Comparison of ENCODE assay signal across 20 mouse cellular contexts in genomic region chr10:55424943-55425342, GRCm38 (mm10).
DNase-seq lines count a peak whose midpoint lies in the region; ATAC-seq and TF ChIP-seq lines count a peak whose summit lies in the region.
"Had no signal": no experiment of that assay in that cellular context is flagged by ENCODE, and none has a peak within 500 bp of the region (broad histone marks: within the 10 kb centered on the region; RNA-seq: fewer than 3 reads in every experiment).

No protein-coding gene starts in this region.

- no peak overlapping the region for H3ac ChIP-seq in C2C12 (ENCODE audit: control insufficient read depth, insufficient read length, low read depth)

- no peak for DNase-seq in heart, adult 8-10 months (ENCODE audit: low spot score)
- DNase-seq in limb, embryonic 14.5 days (ENCODE audit: low spot score): peak; percentile 26
- DNase-seq in limb, embryonic 10.5 days (ENCODE audit: low spot score): no peak
- no peak for DNase-seq in layer of hippocampus, adult 9-10 months (ENCODE audit: low spot score)
- DNase-seq: adrenal gland, postnatal 10 days; B cell, adult 2 months; cerebellum, adult 11 months; cerebellum, adult 8-10 months; cerebellum, postnatal 14 days; embryo, embryonic 11 days; gastrocnemius, postnatal 10 days; heart, adult 2 months had no signal

- no peak overlapping the region for H3K9ac ChIP-seq in heart, embryonic 16.5 days (ENCODE audit: low read length)
- H3K9ac ChIP-seq in limb, embryonic 14.5 days (ENCODE audit: low read depth, low read length, severe bottlenecking): no peak overlapping the region
- H3K9ac ChIP-seq: embryonic facial prominence, embryonic 12.5 days; forebrain, embryonic 12.5 days; hindbrain, embryonic 15.5 days had no signal

- H3K27ac ChIP-seq in heart, embryonic 16.5 days (ENCODE audit: low read length): no peak overlapping the region
- no peak overlapping the region for H3K27ac ChIP-seq in limb, embryonic 14.5 days (replicated peaks; ENCODE audit: low read depth, low read length)
- no peak overlapping the region for H3K27ac ChIP-seq in limb, embryonic 10.5 days
- H3K27ac ChIP-seq: embryonic facial prominence, embryonic 12.5 days; forebrain, embryonic 12.5 days; heart, adult 2 months; hindbrain, embryonic 10.5 days; hindbrain, embryonic 15.5 days had no signal

- no peaks in the 10 kb centered on the region for H3K27me3 ChIP-seq in heart, embryonic 16.5 days (ENCODE audit: control insufficient read depth, insufficient read depth, low read length)
- H3K27me3 ChIP-seq in limb, embryonic 14.5 days (ENCODE audit: control insufficient read depth, insufficient read depth, low read length): no peaks in the 10 kb centered on the region
- H3K27me3 ChIP-seq in limb, embryonic 10.5 days (ENCODE audit: low read depth, poor library complexity, severe bottlenecking): no peaks in the 10 kb centered on the region
- H3K27me3 ChIP-seq in C2C12 (ENCODE audit: control insufficient read depth, insufficient read depth, insufficient read length): no peaks in the 10 kb centered on the region
- H3K27me3 ChIP-seq: embryonic facial prominence, embryonic 12.5 days; forebrain, embryonic 12.5 days; hindbrain, embryonic 15.5 days had no signal

- H3K36me3 ChIP-seq in heart, embryonic 16.5 days (ENCODE audit: control insufficient read depth, insufficient read depth): no peaks in the 10 kb centered on the region
- no peaks in the 10 kb centered on the region for H3K36me3 ChIP-seq in limb, embryonic 14.5 days (ENCODE audit: control insufficient read depth, insufficient read depth, low read length)
- H3K36me3 ChIP-seq in limb, embryonic 10.5 days: no peaks in the 10 kb centered on the region
- no peaks in the 10 kb centered on the region for H3K36me3 ChIP-seq in C2C12 (ENCODE audit: control insufficient read depth, insufficient read depth)
- H3K36me3 ChIP-seq: embryonic facial prominence, embryonic 12.5 days; forebrain, embryonic 12.5 days; hindbrain, embryonic 10.5 days; hindbrain, embryonic 15.5 days had no signal

- H3K79me3 ChIP-seq in C2C12 (ENCODE audit: low read depth): no peaks in the 10 kb centered on the region

- WGBS in heart, embryonic 16.5 days: 12% methylated on average over 4 of the region's 4 CpGs
- 71% methylated on average over 4 of the region's 4 CpGs for WGBS in limb, embryonic 14.5 days
- 84% methylated on average over 4 of the region's 4 CpGs for WGBS in limb, embryonic 10.5 days

- no peak for TF ChIP-seq CTCF in C2C12 (IDR thresholded peaks at IDR 0.05; ENCODE audit: control insufficient read depth, insufficient read depth, insufficient read length)

- H3K4me2 ChIP-seq in heart, embryonic 16.5 days (ENCODE audit: low read depth, low read length): no peak overlapping the region
- no peak overlapping the region for H3K4me2 ChIP-seq in limb, embryonic 14.5 days (replicated peaks; ENCODE audit: low read depth, low read length, severe bottlenecking)
- H3K4me2 ChIP-seq: embryonic facial prominence, embryonic 12.5 days; forebrain, embryonic 12.5 days; hindbrain, embryonic 15.5 days had no signal

- TF ChIP-seq POLR2A in limb, embryonic 14.5 days (IDR thresholded peaks at IDR 0.05; ENCODE audit: borderline replicate concordance, extremely low read depth, insufficient read depth, insufficient read length): no peak

- ATAC-seq in heart, embryonic 16.5 days (replicated peaks; ENCODE audit: extremely low read depth, insufficient read depth, low FRiP score): 0 out of 2 replicates have a peak, but pooled peaks have one; percentile 37
- no peak for ATAC-seq in limb, embryonic 14.5 days (ENCODE audit: low FRiP score, low read depth)
- ATAC-seq: forebrain, embryonic 16.5 days; intestine, embryonic 16.5 days had no signal

- H3K4me3 ChIP-seq in heart, embryonic 16.5 days (ENCODE audit: low read length): no peak overlapping the region
- H3K4me3 ChIP-seq in limb, embryonic 14.5 days (replicated peaks; ENCODE audit: low read length): no peak overlapping the region
- no peak overlapping the region for H3K4me3 ChIP-seq in limb, embryonic 10.5 days
- H3K4me3 ChIP-seq in C2C12 (ENCODE audit: insufficient read depth, poor library complexity, severe bottlenecking): no peak overlapping the region
- H3K4me3 ChIP-seq: embryonic facial prominence, embryonic 12.5 days; forebrain, embryonic 12.5 days; heart, adult 2 months; hindbrain, embryonic 10.5 days; hindbrain, embryonic 15.5 days had no signal

- no peaks in the 10 kb centered on the region for H3K79me2 ChIP-seq in C2C12 (ENCODE audit: control insufficient read depth, insufficient read depth)

- no peaks in the 10 kb centered on the region for H3K9me3 ChIP-seq in heart, embryonic 16.5 days (replicated peaks; ENCODE audit: control insufficient read depth, low read length)
- no peaks in the 10 kb centered on the region for H3K9me3 ChIP-seq in limb, embryonic 14.5 days (ENCODE audit: control insufficient read depth, low read length)
- H3K9me3 ChIP-seq in limb, embryonic 10.5 days (replicated peaks): no peaks in the 10 kb centered on the region
- H3K9me3 ChIP-seq: embryonic facial prominence, embryonic 12.5 days; forebrain, embryonic 12.5 days; hindbrain, embryonic 10.5 days; hindbrain, embryonic 15.5 days had no signal

- H3K4me1 ChIP-seq in heart, embryonic 16.5 days (ENCODE audit: control insufficient read depth, insufficient read depth, low read length): no peaks in the 10 kb centered on the region
- no peaks in the 10 kb centered on the region for H3K4me1 ChIP-seq in limb, embryonic 14.5 days (ENCODE audit: control insufficient read depth, insufficient read depth, low read length)
- H3K4me1 ChIP-seq in limb, embryonic 10.5 days: no peaks in the 10 kb centered on the region
- H3K4me1 ChIP-seq: embryonic facial prominence, embryonic 12.5 days; forebrain, embryonic 12.5 days; hindbrain, embryonic 10.5 days; hindbrain, embryonic 15.5 days had no signal

TF ChIP-seq in C2C12, 6 proteins besides CTCF, POLR2A, EP300 and RAD21:
- no peak for TF ChIP-seq MYOG (IDR thresholded peaks at IDR 0.05; ENCODE audit: control insufficient read depth, extremely low read depth, insufficient read length)
- no peak for TF ChIP-seq USF1 (IDR thresholded peaks at IDR 0.05; ENCODE audit: low read depth)
- peak; percentile 89 for TF ChIP-seq MYOD1 (IDR thresholded peaks at IDR 0.05; ENCODE audit: control insufficient read depth, insufficient read length, low read depth)
- TF ChIP-seq CEBPB (IDR thresholded peaks at IDR 0.05; ENCODE audit: low read depth): no peak
- TF ChIP-seq FOSL1 (IDR thresholded peaks at IDR 0.05; ENCODE audit: insufficient read depth, low read length, poor library complexity, severe bottlenecking): no peak
- no peak for TF ChIP-seq MAX (IDR thresholded peaks at IDR 0.05)
TF ChIP-seq in C2C12: peak in this region for 1.
